Mouse (Mus musculus): ENCODE data around the gene Ptafr. TPM values are rescaled to one million over a fixed set of nuclear protein-coding genes. Genes with fewer than 3 reads are reported as not detected.

Ptafr gene
- polyA plus RNA-seq, 1 experiment: not detected

DNA sequence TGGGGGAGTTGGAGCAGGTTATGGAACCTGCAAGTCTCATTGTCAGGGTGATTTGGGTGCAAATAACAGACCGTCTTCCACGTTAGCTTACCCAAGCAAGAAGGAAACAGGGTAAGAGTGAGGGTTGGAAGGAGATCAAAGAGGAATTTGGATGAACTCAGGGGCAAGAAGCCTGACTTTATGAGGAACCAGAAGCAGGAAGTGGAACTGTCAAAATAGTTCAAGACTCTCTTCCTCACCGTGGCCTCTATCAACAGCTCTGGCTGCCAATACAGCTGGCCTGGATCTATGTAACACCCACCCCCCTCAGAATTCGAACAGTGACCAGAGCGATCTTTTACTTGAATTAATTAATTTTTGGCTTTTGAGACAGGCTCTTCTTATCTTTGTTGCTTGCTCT lies 41.9 kb downstream of the Ptafr start:
- no peaks in the 10 kb centered on the region for H3K36me3 ChIP-seq (ENCODE audit: control insufficient read depth, insufficient read depth)
- H3K79me2 ChIP-seq (ENCODE audit: control insufficient read depth, insufficient read depth): no peaks in the 10 kb centered on the region
- no peak overlapping the region for H3ac ChIP-seq (ENCODE audit: control insufficient read depth, insufficient read length)
- H3K27me3 ChIP-seq (ENCODE audit: control insufficient read depth, insufficient read depth, insufficient read length): no peaks in the 10 kb centered on the region
- no peak overlapping the region for H3K4me3 ChIP-seq
- H3K4me2 ChIP-seq (ENCODE audit: low read depth): no peak overlapping the region
- TF ChIP-seq TCF12 (IDR thresholded peaks at IDR 0.05; ENCODE audit: insufficient read depth, poor library complexity, severe bottlenecking): no peak
- TF ChIP-seq USF1 (IDR thresholded peaks at IDR 0.05; ENCODE audit: low read depth): no peak
- TF ChIP-seq E2F4 (IDR thresholded peaks at IDR 0.05; ENCODE audit: insufficient read depth): no peak
- no peak for TF ChIP-seq CEBPB (IDR thresholded peaks at IDR 0.05; ENCODE audit: insufficient read depth, poor library complexity, severe bottlenecking)
- TF ChIP-seq TCF3 (IDR thresholded peaks at IDR 0.05; ENCODE audit: insufficient read length, low read depth): no peak
- no peak for TF ChIP-seq MYOG (IDR thresholded peaks at IDR 0.05; ENCODE audit: control insufficient read depth in 1 of 3, insufficient read depth in 1 of 3, insufficient read length in 2 of 3, low read depth in 2 of 3)
- TF ChIP-seq MAX (IDR thresholded peaks at IDR 0.05; ENCODE audit: low read depth): no peak
- TF ChIP-seq REST (IDR thresholded peaks at IDR 0.05; ENCODE audit: insufficient read depth, insufficient read length): no peak

DNA sequence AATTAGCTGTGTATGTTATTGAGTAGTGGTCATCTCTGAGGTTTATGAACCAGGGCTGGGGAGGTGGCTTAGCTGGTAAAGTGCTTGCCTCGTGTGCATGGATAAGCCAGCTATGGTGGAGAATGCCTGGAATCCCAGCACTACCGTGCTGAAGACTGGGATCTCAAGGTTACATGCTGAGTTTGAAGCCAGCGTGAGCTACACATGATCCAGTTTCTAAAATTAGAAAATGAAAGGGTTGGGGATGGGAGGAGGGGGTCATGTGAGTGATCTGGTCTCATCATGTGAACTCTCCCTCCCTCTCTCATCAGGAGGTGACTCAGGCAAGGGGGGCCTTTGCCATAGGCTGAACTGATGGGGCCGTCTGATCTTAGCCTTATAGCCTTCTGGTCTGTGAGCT lies 44.3 kb downstream of the Ptafr start:
- Histone ChIP-seq H3K27me3 (ENCODE audit: control insufficient read depth, insufficient read depth, insufficient read length) (no peaks in the 10 kb centered on the region), H3K4me2 (ENCODE audit: low read depth) (peak overlapping the region; percentile 24), H3K36me3 (ENCODE audit: control insufficient read depth, insufficient read depth) (no peaks in the 10 kb centered on the region), H3K79me2 (ENCODE audit: control insufficient read depth, insufficient read depth) (no peaks in the 10 kb centered on the region), H3K4me3 (no peak overlapping the region), H3ac (ENCODE audit: control insufficient read depth, insufficient read length) (no peak overlapping the region)
- TF ChIP-seq MYOG (IDR thresholded peaks at IDR 0.05; ENCODE audit: control insufficient read depth in 1 of 3, insufficient read depth in 1 of 3, insufficient read length in 2 of 3, low read depth in 2 of 3): no peak
- no peak for TF ChIP-seq SRF (IDR thresholded peaks at IDR 0.05; ENCODE audit: control insufficient read depth, insufficient read length, low read depth)
- TF ChIP-seq POLR2AphosphoS2 (IDR thresholded peaks at IDR 0.05; ENCODE audit: insufficient read length, low read depth): no peak
- TF ChIP-seq CEBPB (IDR thresholded peaks at IDR 0.05; ENCODE audit: insufficient read depth, poor library complexity, severe bottlenecking): no peak
- TF ChIP-seq USF1 (IDR thresholded peaks at IDR 0.05; ENCODE audit: low read depth): peak; percentile 23
- TF ChIP-seq E2F4 (IDR thresholded peaks at IDR 0.05; ENCODE audit: insufficient read depth): no peak
- TF ChIP-seq POLR2A (IDR thresholded peaks at IDR 0.05; ENCODE audit: insufficient read length, low read depth): no peak
- no peak for TF ChIP-seq MYOD1 (IDR thresholded peaks at IDR 0.05; ENCODE audit: control insufficient read depth in 1 of 3, insufficient read length in 2 of 3, low read depth in 2 of 3)

GRCm38 (mm10) chr4:132610301-132610984 lies 46.6 kb downstream of the Ptafr start:
- Histone ChIP-seq H3K36me3 (ENCODE audit: control insufficient read depth, insufficient read depth) (no peaks in the 10 kb centered on the region), H3K27me3 (ENCODE audit: control insufficient read depth, insufficient read depth, insufficient read length) (no peaks in the 10 kb centered on the region), H3K79me2 (ENCODE audit: control insufficient read depth, insufficient read depth) (no peaks in the 10 kb centered on the region), H3K4me3 (no peak overlapping the region), H3ac (ENCODE audit: control insufficient read depth, insufficient read length) (no peak overlapping the region), H3K4me2 (ENCODE audit: low read depth) (no peak overlapping the region)
- TF ChIP-seq TCF12 (IDR thresholded peaks at IDR 0.05; ENCODE audit: insufficient read depth, poor library complexity, severe bottlenecking) (no peak), MAX (IDR thresholded peaks at IDR 0.05; ENCODE audit: low read depth) (no peak), USF1 (IDR thresholded peaks at IDR 0.05; ENCODE audit: low read depth) (no peak)

- TF ChIP-seq MYOG (IDR thresholded peaks at IDR 0.05; ENCODE audit: control insufficient read depth in 1 of 3, insufficient read depth in 1 of 3, insufficient read length in 2 of 3, low read depth in 2 of 3): no peak
- no peak for TF ChIP-seq USF1 (IDR thresholded peaks at IDR 0.05; ENCODE audit: low read depth)
These were observed 47.5 kb downstream of the Ptafr start for GRCm38 (mm10) chr4:132611320-132611719.

DNA sequence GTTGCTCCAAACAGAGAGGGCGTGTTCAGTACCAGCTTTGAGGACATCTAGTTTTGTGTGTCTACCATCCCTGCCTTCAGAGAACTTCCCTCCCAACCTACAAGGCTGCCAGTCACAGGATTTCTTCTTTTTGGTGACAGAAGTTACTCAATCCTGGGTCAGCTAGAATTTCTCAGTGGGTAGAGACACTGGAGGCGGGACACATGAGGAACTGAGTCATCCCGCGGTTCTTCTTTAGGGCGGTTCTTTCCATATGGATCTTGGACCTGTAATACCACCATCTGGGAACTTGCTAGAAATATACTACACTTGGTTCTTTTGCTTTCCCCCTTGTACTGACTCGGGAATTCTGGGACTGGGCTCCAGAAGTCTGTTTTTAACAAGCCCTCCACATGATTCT lies 54.0 kb downstream of the Ptafr start:
- TF ChIP-seq TCF12 (IDR thresholded peaks at IDR 0.05; ENCODE audit: insufficient read depth, poor library complexity, severe bottlenecking) (no peak), CEBPB (IDR thresholded peaks at IDR 0.05; ENCODE audit: insufficient read depth, poor library complexity, severe bottlenecking) (peak; percentile 81), POLR2AphosphoS2 (IDR thresholded peaks at IDR 0.05; ENCODE audit: insufficient read length, low read depth) (no peak), MYOD1 (IDR thresholded peaks at IDR 0.05; ENCODE audit: control insufficient read depth in 1 of 3, insufficient read length in 2 of 3, low read depth in 2 of 3) (no peak)
- Histone ChIP-seq H3K27me3 (ENCODE audit: control insufficient read depth, insufficient read depth, insufficient read length) (no peaks in the 10 kb centered on the region), H3K36me3 (ENCODE audit: control insufficient read depth, insufficient read depth) (no peaks in the 10 kb centered on the region), H3K79me2 (ENCODE audit: control insufficient read depth, insufficient read depth) (no peaks in the 10 kb centered on the region), H3K4me3 (no peak overlapping the region), H3ac (ENCODE audit: control insufficient read depth, insufficient read length) (no peak overlapping the region), H3K4me2 (ENCODE audit: low read depth) (peak overlapping the region; percentile 72)

More at GRCm38 (mm10) chr4:132611320-132611719, 47.5 kb downstream of the Ptafr start:
- Histone ChIP-seq H3K4me2 (ENCODE audit: low read depth) (no peak overlapping the region), H3K4me3 (no peak overlapping the region), H3ac (ENCODE audit: control insufficient read depth, insufficient read length) (no peak overlapping the region), H3K27me3 (ENCODE audit: control insufficient read depth, insufficient read depth, insufficient read length) (no peaks in the 10 kb centered on the region), H3K79me2 (ENCODE audit: control insufficient read depth, insufficient read depth) (no peaks in the 10 kb centered on the region), H3K36me3 (ENCODE audit: control insufficient read depth, insufficient read depth) (no peaks in the 10 kb centered on the region)
